Mouse (Mus musculus) kidney, adult 2 months (tissue): ENCODE measurements around the gene Ash1l.

Experiments used
- CTCF ChIP-seq: fragments of 200-500 bp; conservative IDR thresholded peaks from 2 replicates; pipeline ENCODE4 v1.5.1; 2011; ENCODE audit warnings: low read depth, mild to moderate bottlenecking, control low read depth, low read length, moderate library complexity, mixed read lengths; ENCODE audit not compliant: insufficient read depth, insufficient read length
- POLR2A ChIP-seq: fragments of 200-500 bp; IDR thresholded peaks from one replicate; pipeline ENCODE4 v1.6.1; 2011; ENCODE audit warnings: low read depth, low read length, control low read depth

DNA sequence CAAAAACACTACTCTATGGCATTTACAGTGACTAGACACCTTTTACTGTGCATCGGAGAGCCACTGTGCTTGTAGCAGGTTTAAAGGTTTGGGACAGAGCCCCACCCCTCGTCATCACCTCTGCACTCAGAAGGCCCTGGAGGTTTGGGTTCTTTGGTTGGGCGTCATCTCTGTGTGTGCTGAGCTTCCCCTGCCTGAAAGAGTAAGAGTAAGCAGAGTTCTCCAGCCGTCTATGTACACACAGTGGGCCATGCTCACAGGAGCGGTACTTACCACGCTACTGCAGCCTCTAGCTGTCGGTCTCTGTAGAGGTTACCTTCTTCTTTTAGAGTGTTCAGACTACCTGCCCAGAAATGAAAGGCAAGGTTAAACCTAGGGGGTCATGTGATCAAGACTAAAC lies 37.8 kb upstream of the Ash1l start:
- no peak for TF ChIP-seq CTCF
- TF ChIP-seq POLR2A = no peak
